Mouse (Mus musculus): ENCODE data around the gene Tmem52.
"Not testable (repeated sequence)": the region's sequence is repeated elsewhere in the genome, so short reads cannot be mapped to it uniquely, and the experiment has no call there.

Tmem52 gene

DNA sequence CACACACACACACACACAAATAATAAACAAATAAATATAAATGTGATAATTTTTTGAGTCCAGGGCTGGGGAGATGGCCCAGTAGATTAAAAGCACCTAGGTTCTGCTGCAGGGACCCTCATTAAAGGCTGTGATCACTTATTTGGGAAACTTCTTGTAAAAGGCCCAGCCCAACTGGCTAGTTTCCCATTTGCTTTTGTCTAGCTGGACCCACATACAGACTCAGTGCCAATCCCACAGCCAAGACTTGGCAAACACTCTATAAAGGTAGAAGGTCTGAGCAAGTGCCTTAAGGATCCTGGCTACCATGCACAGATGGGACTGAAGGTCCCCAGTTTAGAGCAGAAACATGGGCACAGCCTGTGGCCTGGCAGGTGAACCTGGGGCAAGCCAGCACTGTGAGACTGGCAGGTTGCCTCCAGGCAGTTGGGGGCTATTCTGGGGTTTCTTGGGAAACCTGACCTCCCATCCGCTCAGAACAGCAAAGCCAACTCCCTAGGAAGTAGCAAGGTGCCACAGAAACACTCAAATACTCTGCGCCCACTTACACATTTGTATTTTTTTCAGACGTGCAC is 3.9 kb downstream of the Tmem52 start:
- peak; percentile 56 for DNase-seq (ENCODE audit: low spot score)

DNA sequence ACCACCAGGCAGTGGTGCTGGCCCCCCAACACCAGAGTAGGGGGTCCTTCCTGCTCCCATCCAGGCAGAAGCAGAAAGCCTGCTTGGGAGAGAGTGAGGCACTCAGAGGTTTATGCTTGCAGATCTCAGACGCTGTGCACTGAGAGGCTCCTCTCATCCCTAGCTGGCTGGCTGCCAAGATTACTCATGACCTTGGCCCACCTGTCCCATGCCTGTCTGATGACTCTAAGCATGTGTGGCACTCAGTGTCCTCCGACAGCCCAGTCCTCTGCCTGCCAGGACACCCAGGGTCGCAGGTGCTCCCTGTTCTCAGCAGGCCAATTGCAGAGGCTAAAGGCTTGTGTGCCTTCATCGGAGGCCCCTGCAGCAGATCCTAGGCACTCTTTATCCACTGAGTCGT is 4.4 kb downstream of the Tmem52 start:
- DNase-seq (ENCODE audit: low spot score), result no peak

DNA sequence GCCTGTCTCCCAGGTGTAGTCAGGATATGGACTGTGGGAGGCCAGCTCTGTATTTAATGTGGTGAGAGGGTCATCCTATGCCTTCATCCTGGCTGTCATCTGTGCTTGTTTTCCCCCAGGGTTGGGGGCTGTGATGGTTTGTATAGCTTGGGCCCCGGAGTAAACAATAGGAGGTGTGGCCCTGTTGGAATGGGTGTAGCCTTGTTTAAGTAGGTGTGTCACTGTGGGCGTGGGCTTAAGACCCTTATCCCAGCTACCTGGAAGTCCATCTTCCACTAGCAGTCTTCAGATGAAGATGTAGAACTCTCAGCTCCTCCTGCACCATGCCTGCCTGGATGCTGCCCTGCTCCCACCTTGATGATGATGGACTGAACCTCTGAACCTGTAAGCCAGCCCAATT is 4.9 kb downstream of the Tmem52 start:
- not testable (repeated sequence) for DNase-seq (ENCODE audit: low spot score)

DNA sequence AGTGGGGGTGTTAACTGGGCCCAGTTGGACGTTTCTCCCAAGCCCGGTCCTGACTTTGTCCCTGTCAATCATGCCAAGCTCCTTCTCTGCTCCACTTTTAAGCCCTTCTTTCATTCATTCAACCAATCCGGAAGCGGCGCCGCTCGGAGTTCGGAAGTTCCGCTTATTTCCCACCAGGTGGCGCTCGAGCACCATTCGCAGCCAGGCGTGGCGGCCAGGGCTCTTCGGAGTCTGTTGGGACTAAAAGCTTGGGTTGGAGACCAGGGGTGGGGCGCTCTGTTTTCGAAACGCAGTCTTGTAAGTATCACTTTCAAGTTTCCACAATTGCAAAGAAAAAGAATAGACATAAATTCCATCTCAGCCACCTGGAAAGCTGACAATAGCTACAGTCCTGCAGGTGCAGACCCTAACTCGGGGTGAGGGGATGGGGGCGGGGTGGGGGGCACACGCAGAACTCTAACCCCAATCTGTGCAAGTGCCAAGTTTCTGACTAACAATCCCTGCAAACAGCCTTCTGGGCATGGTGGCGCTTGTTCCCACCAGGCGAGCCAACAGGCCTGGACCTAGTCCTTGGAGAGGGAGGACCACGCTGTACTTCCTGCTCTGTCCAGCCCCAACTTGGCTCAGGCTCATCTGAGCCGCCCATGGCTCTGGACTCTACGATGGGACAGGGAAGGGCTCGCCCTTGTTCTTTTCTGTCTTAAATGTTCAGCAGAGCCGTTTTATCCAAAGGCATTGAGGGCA is 12.6 kb downstream of the Tmem52 start:
- peak; percentile 87 for DNase-seq (ENCODE audit: low spot score)

DNA sequence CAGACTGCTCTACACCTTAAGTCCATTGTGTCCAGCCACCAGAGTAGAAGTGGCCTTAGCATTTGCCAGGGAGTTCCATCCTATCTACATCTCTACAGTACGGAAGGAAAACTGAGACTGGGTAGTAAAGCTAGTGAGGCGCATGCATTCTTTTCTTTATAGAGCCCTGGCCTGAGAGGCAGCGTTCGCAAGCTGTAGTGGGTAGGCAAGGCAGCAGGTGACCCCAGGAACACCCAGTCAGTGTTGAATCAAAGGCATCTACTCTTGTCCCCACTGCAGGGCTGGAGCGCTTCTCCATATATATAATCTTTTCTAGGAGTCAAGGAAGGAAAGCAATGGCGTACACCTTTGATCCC is 13.2 kb downstream of the Tmem52 start:
- DNase-seq (ENCODE audit: low spot score), result no peak

DNA sequence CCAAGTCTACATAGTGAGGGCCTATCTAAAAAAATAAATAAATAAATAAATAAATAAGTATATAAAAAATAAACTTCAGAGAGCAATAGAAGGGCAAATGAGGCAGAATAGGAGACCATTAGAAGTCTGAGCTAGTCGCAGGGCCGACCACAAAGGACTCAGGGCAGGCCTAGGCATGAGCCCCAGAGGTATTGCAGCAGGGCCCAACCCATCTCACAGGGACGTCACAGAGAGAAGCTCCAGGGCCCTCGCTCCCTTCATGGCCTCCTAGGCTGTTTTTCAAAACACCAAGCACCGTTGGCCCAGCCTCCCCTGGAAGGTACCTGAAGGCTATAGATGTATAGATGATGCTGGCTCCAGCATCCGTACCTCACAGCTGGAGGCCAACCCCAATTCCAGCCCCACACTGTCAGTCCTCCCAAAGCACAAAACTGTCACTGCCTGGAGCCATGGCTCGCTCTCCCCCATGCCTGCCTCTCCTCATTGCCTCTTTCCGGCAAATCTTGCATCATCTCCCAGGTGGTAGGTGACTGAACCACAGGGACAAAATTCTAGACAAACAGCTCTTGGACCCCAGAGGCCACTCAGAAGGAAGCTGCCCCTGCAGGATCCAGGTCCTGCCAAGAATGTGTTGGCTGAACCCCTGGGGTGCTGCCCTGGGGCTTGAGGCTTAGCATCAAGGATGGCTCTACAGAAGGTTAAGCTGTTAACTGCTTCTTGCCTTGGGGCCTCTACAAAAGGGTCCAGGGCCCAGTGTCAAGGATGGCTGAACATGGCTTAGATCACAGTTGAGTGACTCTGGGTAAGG is 14.0 kb downstream of the Tmem52 start:
- DNase-seq (ENCODE audit: low spot score), result no peak

DNA sequence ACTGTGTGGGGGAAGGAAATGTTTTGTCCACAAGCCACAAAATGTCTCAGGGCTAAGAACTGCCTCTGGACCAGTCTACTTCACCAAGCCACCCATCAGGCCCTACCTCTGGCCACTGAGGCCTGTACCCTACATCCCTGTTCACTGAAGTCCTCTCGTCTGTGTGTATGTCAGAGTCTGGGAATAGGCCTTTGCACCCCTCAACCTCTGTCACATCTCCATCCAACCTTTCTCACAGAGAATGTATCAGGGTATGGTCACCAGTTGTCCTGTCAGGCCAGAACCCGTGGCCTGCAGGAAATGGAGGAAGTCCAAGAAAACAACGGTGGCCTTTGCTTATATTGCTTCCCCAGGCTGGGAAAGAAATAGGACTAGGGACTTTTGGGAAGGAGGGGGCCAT is 16.6 kb downstream of the Tmem52 start:
- DNase-seq (ENCODE audit: low spot score), result no peak

DNA sequence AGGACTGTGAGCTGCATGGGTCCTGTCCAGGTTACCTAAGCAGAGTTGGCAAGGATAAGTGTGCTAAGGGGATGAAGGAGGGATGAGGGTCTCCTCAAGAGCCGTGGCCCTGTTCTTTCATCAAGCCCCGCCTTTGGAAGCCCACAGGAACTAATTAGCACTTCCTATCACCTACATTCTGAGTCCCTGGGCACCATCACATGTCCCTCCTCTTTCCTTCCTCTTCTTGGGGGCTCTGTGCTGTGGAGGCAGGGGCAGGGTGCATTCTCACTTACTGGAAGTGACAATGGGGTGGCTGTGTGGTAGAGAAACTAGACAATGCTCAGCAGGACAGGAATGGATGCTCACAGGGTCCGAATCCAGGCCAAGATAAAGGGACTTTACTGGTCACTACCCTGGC is 18.8 kb downstream of the Tmem52 start:
- DNase-seq (ENCODE audit: low spot score), result no peak

DNA sequence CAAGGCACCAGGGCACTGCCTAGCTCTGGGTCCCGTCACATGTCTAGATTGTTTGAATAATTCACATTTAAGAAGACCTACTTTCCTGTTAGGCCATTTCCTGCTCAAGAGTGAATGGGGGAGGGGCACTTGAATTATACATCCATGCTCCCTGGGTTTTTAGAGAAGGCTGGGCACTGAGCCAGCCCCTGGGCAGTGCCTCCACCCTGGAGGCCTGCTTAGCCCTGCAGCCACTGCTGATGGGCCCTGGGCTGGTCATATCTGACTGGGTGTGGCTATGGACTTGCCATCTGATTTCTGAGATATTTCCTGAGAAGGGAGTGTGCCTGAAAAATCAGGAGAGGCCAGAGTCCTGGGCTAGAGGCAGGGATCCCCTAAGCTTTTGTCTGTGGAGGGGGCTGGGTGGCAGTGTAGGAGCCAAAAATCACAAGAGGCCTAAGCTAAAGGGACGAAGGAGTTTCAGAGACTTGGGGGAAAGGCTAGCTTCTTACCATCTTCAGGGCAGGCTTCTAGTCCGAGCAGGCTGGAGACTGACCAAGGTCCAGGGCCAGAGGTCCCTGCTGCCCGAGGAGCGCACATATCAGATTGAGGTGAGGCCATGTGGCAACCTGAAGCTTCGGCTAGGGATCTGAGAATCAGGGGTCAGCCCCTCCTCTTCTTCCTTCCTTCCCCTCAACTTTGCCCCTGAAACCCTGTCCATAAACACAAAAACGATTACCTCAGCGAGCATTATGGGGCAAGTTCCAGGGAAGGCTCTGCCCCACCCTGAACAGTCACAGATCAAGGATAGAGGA is 19.5 kb downstream of the Tmem52 start:
- peak; percentile 94 for DNase-seq (ENCODE audit: low spot score)

DNA sequence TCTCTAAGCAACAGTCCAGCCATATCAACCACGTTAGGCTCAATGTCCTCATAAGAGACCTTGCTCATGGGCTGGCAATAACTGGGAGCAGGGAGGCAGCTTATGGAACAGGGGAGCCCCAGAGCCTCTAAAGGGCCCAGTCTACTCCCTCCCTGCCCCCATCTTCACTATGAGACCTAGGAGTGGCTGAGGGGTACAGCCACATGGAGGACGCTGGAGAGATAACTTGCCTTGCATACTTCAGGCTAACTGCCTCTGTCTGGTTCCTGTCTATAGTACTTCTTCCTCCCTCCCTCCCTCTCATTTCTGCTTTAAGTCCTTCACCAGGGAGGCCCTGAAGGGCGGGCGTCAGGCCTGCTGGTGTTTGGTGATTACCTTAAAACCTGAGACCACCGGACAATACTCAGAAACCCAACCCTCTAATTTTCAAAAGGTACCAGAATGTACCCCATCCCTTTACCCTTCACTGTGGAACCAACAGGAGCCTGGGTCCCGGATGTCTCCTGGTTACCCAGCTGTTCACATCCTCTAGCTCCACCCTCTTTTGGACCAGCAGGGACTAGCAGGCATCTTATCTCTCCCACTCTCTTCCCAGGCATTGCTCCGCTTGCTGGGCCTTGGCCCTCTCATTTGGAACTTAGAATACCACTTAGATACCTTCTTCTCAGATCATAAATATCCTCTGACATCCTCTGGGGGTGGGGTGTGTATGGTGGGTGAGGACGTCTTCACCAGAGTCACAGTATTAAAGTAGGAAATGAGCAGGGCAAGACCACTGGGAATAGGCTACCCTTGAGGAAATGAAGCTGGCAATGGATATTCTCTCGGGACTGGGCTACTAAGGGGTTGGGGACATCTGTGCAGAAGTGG is 20.4 kb downstream of the Tmem52 start:
- no peak for DNase-seq (ENCODE audit: low spot score)

DNA sequence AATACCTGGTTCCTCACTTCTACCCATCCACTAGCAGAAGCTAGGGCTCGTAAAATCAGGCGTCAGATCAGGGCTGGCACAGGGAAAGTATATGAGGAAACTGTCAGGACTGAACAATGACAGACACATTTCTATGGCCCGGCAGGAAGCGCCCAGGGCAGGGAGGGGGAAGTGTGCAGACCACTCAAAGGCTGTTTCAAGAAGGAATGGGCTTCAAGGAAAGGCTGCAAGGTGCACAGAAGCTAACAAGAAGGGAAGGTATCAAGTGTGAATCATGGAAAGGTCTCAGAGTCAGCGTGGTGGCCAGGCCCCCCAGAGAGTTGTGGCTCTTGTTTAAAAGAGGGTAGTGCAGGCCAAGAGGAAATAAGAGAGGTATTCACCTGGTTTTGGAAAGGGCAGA is 21.5 kb downstream of the Tmem52 start:
- DNase-seq (ENCODE audit: low spot score), result no peak

DNA sequence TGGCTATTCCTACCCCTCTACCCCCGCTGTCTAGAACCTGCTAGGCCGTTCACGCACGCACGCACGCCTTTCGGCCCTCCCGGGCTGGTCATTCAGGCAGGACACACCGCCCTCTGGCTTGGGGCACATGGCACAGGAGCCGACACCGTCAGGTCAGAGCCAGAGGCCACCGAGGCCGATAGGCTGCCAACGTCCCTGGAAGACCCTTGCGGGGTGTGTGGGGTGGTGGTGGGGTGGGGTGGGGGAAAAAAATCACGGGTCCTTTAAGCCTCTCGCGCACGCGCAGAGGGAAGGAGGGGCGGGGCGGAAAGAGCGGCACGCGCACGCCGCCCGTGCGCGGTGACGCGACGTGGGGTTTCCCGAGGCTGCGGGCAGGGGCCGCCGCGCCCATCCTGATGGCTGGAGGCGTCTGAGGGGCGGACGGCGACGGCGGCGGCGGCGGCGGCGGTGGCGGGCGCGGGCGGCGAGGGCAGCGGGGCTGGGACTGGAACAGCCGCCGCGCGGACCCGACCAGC is 22.1 kb downstream of the Tmem52 start, which contains the start of gene Gnb1:
Gene Gnb1, plus strand, starts transcription at position 372 of the 515 bp plus-strand sequence.
- DNase-seq (ENCODE audit: low spot score), result peak; percentile 86

DNA sequence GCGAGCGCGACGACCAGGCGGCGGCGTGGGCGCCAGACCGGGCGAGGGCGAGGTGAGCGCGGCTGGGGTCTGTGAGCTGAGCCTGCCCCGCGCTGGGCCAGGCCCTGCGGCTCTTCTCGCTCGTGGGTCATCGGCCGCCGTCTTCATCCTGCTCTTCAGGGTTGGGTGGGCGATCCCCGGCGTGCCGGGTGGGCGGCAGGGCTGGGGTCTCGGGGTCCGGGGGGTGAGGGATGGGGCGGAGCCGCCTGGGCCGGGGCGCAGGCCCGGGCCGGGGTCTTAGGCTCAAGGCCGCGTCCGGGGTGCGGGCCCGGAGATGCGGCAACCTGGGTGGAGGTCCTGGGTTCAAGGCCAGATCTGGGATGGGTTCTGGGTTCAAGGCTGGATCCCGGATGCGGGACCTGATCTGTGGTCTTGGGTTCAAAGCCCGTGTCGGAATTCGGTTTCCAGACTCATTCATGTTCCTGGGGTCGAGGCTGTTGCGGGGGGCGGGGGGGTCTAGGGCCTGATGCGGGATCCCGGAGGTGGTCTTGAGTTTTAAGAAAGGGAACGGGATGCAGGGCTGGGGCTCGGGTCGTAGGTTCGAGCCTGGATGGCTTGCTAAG is 22.7 kb downstream of the Tmem52 start:
- DNase-seq (ENCODE audit: low spot score), result no peak

DNA sequence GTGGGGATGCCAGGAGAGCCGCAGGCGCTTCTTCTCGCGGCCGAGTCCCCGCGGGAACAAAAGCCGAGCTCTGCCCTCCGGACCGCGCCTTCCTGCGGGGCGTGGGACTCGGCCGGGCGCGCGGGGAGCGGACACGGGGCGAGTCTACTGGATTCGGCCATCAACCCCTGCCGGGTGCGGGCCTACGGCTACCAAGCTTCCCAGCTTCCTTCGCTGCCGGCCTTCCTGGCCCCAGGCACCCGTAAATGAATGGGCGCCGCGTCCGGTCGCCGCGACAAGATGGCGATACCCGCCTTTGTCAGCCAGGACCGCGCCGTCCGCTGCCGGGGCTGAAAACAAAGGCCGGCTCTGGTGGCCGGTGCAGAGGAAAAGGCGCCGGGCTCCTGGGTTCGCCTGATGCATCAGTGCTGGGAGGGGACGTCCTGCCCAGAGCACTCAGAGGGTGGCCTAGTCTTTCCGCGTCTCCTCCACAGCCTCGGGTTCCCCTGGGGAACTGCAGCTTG is 23.3 kb downstream of the Tmem52 start:
- peak; percentile 53 for DNase-seq (ENCODE audit: low spot score)

DNA sequence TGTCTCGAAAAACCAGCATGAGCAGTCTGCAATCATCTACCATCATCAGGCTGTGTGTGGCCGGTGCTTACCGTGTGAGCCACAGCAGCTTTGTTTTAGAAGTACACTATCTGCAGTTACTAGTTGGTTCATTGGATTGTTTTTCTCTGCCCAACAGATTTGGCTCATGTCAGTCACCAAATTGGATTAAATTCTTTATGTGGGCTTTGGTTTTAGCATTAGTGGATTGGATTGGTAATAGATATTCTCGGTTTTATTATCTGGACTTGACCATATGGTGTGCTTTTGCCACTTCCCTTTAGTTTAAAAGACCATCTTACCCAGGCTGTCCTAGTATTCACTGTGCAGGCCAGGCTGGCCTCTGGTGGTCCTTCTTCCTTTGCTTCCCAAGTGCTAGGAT is 26.0 kb downstream of the Tmem52 start:
- no peak for DNase-seq (ENCODE audit: low spot score)

DNA sequence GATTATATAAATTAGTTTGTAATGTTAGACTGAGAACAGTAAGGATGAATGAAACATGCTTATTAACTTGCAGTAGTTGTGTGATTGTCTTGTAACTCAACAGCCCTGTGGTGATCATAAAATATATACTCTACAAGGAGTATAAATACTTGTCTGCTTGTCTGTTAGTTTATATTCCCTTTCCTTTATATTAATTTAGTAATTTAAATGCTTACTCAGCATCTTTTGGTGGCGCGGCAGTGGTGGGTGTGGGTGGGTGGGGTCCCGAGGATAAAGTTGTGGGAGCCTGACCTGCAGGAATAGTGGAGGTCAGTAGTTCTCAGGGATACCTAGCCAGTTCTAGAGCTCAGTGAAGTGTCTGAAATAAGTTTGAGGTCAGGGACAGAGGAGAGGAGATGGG is 29.0 kb downstream of the Tmem52 start:
- DNase-seq (ENCODE audit: low spot score), result no peak

DNA sequence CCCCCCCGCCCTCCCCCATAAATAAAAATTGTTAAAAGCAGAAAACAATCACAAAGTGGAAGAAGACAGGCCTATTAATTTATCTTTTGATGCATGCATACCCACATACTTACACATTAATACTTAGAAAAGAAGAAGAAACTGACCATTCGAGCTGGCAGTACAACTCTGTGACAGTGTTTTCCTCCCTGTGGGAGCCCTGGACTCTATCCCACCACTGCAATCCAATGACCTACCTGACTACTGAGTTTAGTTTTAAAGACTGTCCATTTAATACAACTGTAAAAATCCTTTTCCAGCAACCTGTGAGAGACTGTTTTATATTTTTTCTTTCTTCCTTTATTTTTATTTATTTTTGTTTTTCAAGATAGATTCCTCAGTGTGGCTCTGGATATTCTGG is 32.2 kb downstream of the Tmem52 start:
- DNase-seq (ENCODE audit: low spot score), result no peak

DNA sequence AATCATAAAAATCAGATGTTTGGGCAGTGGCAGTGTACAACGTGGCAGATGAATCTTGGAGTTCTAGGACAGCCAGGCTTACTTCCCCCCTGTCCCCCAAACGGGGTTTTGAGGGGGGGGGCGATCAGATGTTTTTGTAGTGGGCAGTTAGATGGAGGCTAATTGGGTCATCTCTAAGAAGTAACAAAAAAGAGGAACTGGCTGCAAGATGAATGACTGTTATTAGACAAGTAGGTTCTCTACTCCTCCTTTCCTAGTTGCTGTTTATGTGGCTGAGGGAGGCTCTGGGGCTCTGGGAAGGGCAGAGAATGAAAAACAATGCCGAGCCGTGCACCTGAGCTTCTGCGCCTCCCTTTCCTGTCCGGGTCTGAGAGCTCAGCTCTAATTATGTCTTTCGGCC is 36.2 kb downstream of the Tmem52 start:
- DNase-seq (ENCODE audit: low spot score), result no peak

DNA sequence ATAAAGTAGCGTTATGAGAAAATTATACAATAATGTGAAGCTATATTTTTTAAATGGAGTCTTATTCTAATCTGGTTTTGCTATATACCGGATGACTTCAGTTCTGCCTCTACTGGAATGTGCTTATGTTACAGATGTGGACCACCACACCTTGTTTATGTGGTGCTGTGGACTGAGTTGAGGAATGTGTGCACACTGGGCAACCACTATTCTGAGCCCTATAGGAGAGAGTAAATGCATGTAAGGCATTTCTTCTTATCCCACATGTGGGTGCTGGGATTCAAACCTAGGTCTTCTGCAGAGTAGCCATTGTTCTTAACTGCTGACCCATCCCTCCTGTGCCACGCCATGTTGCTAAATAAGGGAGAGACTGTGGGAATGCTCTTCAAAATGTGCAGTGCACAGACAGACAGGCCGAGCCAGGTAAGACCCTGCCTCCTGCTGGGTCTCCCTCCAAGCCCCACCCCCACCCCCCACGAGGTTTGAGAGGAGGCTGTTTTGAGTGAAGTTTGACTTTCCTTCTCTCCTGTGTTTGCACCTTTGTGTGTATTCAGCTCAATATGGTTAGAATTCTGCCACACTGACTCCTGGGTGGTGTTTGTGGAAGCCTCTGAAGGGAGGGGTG is 36.9 kb downstream of the Tmem52 start:
- no peak for DNase-seq (ENCODE audit: low spot score)

DNA sequence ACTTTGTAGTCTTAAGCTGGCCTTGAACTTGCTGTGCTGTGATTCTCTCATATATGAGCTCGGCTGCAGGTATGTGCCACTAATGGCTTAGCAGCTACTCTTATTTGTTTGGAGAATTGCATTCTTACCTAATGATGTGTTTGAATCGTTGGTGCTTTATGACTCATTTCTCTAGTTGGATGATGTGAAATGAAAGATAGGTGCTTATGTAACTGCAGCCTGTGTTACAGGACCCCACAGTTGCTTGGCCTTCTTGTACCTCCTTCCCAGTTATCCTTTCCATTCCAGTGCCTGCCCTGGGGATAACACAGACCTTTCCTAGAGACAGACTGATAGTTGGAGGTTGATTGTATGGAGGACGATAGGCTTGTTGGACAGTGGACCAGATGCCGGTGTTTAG is 39.7 kb downstream of the Tmem52 start:
- DNase-seq (ENCODE audit: low spot score), result no peak

Data from adipocyte (in vitro differentiated cells).